Mouse (Mus musculus) forelimb bud, embryonic 11.5 days (tissue): ENCODE measurements at regions not wholly inside any gene's neighbourhood (a gene's known extent, or its start where the extent isn't known, plus 50 kb on each side); places are given as distances from the start of the nearest gene placed in this dataset.

Experiments
- DNase-seq: peaks from one replicate; pipeline ENCODE4 v3.0.0-alpha.2; 2012; ENCODE audit warnings: low read depth, low spot score

- DNase-seq, result no peak
These were observed 253.4 kb upstream of the Rag2 start for GRCm38 (mm10) chr2:101370991-101371736.

- no peak for DNase-seq
These were observed 252.6 kb upstream of the Rag2 start for GRCm38 (mm10) chr2:101371834-101372493.

- no peak for DNase-seq
These were observed 243.9 kb upstream of the Rag2 start for GRCm38 (mm10) chr2:101380595-101380994.

- no peak for DNase-seq
These were observed 209.5 kb upstream of the Rag2 start for GRCm38 (mm10) chr2:101415002-101415401.

- DNase-seq, result no peak
These were observed 207.8 kb upstream of the Rag2 start for GRCm38 (mm10) chr2:101416702-101417101.

GRCm38 (mm10) chr2:101433141-101433895 lies 191.2 kb upstream of the Rag2 start:
- DNase-seq, result no peak

- no peak for DNase-seq
These were observed 184.3 kb upstream of the Rag2 start for GRCm38 (mm10) chr2:101440231-101440630.

GRCm38 (mm10) chr2:101441081-101441630 lies 183.4 kb upstream of the Rag2 start:
- no peak for DNase-seq

- DNase-seq, result no peak
These were observed 168.9 kb upstream of the Rag2 start for GRCm38 (mm10) chr2:101455591-101455990.

- DNase-seq, result no peak
These were observed 165.6 kb upstream of the Rag2 start for GRCm38 (mm10) chr2:101458959-101459358.

- DNase-seq, result no peak
These were observed 162.1 kb upstream of the Rag2 start for GRCm38 (mm10) chr2:101462450-101462849.

- DNase-seq, result no peak
These were observed 160.0 kb upstream of the Rag2 start for GRCm38 (mm10) chr2:101464291-101465140.

- no peak for DNase-seq
These were observed 153.9 kb upstream of the Rag2 start for GRCm38 (mm10) chr2:101470569-101471100.

- DNase-seq, result peak; percentile 90
These were observed 151.9 kb upstream of the Rag2 start for GRCm38 (mm10) chr2:101472449-101473115.

GRCm38 (mm10) chr2:101473116-101473485 lies 151.4 kb upstream of the Rag2 start:
- no peak for DNase-seq

- DNase-seq, result no peak
These were observed 147.7 kb upstream of the Rag2 start for GRCm38 (mm10) chr2:101476862-101477261.

GRCm38 (mm10) chr2:101490207-101490606 lies 134.3 kb upstream of the Rag2 start:
- DNase-seq, result no peak

- no peak for DNase-seq
These were observed 132.8 kb upstream of the Rag2 start for GRCm38 (mm10) chr2:101491762-101492161.

- no peak for DNase-seq
These were observed 116.4 kb upstream of the Rag2 start for GRCm38 (mm10) chr2:101508116-101508515.
